Mouse (Mus musculus) gonadal fat pad, adult 2 months (tissue): ENCODE data around the gene Acot1. TPM values are rescaled to one million over a fixed set of nuclear protein-coding genes. Genes with fewer than 3 reads are reported as not detected.
A peak's percentile ranks its signal among the peaks of the same experiment; 100 is the strongest.
"Not testable (repeated sequence)": the region's sequence is repeated elsewhere in the genome, so short reads cannot be mapped to it uniquely, and the experiment has no call there.

Experiments used
- DNase-seq: peaks from one replicate; pipeline ENCODE4 v3.0.0-alpha.2; 2012; ENCODE audit warnings: low read depth
- polyA plus RNA-seq: library from polyadenylated mRNA; depleted of rRNA; stranded (reverse); fragments of >200 nt; gene quantifications from 2 replicates; pipeline ENCODE4 v1.2.3, GENCODE M21; 2012; rRNA removed

Gene Acot1
- polyA plus RNA-seq, result 17.8 and 23.1 TPM in 2 replicates

DNA sequence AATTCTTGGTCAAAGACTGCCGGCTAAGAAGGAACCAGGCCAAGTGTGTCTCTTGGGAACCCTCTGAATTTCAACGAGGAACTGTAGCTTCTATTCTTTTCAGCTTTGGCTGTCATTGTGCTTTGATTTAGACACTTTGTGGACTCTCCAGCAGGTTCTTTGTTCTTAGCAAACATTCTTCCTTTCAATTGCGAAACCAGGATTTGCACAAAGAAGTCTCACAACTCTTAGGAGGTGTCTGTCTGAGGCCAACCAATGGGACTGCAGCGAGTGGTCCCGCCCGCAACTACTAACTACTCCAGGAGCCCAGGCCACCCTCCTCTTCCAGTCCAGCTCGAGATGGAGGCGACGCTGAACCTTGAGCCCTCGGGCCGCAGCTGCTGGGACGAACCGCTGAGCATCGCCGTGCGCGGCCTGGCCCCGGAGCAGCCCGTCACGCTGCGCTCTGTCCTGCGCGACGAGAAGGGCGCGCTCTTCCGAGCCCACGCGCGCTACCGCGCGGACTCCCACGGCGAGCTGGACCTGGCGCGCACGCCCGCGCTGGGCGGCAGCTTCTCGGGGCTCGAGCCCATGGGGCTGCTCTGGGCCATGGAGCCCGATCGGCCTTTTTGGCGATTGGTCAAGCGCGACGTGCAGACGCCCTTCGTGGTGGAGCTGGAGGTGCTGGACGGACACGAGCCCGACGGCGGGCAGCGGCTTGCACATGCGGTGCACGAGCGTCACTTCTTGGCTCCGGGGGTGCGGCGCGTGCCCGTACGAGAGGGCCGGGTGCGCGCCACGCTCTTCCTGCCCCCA lies at the start of gene Acot1:
Gene Acot1, plus strand, starts transcription at position 320 of the 795 bp plus-strand sequence.
- peak; percentile 97 for DNase-seq

DNA sequence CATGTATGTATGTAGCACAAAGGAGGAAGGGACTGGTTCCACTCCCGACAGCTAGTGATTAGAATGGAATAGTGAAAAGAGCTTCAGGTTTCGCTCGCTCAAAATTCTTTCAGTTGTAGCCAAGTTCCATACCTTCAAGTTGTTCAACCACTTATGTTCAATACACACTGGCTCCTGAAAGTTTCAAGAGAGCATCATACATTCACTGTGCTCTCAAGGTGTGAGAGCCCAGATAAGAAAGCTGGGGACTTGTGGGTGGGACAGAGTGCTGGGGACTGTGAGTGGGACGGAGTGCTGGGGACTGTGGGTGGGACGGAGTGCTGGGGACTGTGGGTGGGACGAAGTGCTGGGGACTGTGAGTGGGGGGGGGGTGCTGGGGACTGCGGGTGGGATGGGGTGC lies 44.1 kb upstream of the Acot1 start:
- DNase-seq, result no peak

DNA sequence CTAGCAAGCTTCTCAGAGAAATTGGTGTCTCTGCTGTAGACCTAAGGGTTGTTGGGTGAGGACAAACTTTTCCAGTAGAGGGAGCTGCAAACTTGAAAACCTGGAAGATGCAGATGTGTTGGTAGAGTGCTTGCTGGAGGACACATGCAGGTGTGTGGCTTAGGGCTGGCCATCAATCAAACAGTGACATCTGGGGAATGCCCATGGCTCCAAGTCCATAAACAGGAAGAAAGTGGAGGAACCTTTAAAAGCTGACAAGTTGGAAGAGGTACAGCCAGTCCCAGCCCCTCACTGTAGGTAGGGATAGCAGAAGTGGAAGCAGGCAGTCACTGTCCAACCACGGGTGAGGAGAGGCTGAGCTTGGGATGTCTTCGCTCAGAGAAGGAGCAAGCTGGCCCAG lies 37.2 kb upstream of the Acot1 start:
- peak; percentile 49 for DNase-seq

DNA sequence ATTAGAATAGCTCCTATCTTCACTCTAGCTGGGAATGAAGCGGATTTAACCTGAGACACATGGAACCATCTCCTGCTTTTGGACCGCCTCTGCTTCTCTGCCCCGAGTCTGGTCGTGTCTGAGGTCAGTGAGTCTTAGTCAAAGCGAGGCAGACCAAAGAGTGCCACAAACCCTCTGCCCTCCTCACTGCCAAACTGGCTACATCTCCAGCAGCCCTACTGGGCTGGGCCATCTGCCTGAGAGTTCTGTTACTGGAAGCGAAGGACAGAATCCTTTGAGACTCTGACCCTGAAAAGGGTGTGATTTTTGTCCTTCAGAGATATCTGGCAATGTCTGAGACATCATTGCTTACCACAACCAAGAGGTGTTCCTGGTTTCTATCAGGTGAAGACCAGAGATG lies 30.4 kb upstream of the Acot1 start:
- no peak for DNase-seq

DNA sequence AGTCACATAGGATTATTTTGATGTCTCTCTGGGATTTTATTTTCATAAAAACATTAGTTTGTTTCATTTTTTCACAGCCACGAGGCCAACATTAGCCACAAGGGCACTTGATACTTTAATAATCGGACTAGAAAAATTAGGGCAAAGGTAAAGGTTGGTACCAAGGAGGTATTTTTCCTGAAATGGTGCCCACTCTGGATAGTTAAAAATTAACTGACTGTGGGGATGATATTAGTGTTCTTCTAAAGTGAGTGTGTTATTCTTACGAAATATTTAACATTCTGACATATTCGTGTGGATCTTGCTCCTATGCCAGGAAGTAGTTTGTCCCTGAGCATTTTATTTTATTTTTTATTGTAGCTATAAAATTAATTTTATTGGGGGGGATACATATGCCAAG lies 27.7 kb upstream of the Acot1 start:
- no peak for DNase-seq

DNA sequence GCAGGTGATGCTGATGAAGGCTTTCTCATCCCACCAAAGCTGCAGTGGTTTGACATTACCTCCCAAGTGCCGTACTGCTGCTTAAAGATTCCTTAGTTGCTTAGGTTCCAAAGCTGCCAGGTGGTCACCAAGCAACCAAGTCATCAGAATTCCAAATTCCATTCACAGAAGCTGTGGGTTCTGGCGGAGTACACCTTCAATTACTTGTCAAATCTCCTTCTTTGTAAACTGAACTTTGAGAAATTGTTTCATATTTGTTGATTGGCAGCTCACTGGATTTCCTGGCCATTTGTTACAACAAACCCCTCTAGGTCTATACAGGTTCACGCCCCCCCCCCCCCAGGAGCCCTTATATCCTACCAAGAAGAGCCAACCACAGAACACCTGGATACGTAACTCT lies 24.5 kb upstream of the Acot1 start, which contains the start of gene Heatr4:
Gene Heatr4, minus strand, starts transcription at position 101 of the 400 bp plus-strand sequence.
- no peak for DNase-seq

DNA sequence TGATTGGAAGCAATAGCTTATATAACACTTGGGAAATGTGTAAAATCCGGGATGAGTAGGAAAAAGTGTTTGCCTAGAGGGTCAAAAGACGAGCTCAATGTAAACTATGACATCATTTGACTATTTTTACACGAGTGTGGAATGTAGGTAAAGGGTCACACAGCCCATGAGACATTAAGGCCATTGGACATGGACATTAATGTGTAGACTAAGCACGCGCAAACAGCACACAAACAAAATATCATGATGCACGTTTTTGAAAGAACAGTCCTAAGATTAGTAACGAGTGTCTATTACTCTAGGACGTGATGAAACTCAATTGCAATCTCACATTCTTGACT lies 22.1 kb upstream of the Acot1 start:
- DNase-seq, result no peak

DNA sequence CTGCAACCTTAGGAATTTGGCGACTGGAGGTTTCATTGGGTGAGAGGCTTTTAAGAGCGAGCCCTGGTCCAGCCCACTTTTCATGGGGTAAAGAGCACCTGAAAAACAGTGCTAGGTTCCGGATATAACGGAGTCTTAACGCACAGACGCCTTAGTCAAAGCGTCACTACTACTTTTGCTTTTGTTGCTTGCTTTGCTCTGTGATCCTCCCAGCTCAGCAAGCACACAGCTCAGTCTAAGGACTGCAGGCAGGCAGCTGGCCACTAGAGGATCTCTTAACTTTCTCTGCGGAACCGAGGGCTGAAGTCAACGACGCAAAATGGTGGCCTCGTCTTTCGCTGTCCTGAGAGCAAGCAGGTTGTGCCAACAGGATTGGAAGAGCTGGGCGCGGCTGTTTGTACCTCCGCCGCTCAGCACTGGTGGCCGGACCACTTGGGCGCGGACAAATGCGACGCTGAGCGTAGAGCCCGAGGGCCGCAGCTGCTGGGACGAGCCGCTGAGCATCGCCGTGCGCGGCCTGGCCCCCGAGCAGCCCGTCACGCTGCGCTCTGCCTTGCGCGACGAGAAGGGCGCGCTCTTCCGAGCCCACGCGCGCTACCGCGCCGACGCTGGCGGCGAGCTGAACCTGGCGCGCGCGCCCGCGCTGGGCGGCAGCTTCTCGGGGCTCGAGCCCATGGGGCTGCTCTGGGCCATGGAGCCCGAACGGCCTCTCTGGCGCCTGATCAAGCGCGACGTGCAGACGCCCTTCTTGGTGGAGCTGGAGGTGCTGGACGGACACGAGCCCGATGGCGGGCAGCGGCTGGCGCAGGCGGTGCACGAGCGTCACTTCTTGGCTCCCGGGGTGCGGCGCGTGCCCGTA lies 21.5 kb upstream of the Acot1 start, which contains the start of gene Acot2:
Gene Acot2, plus strand, starts transcription at position 279 of the 859 bp plus-strand sequence.
- no peak for DNase-seq

DNA sequence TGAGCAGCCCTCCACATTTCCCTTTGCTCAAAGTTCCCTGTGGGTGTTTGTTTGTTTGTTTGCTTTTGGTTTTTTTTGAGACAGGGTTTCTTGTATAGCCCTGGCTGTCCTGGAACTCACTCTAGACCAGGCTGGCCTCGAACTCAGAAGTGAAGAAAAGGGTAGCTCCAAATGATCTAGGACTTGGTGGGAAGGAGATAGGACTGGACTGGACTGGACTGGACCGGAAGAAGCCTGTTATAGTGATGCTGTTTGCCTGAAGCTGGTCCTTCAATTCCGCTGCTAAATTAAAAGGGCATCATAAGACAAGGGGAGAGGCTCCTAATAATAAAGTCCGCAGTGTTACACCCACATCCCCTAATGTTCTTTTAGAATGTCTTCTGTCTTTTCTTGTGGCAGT lies 20.8 kb upstream of the Acot1 start:
- DNase-seq, result no peak

DNA sequence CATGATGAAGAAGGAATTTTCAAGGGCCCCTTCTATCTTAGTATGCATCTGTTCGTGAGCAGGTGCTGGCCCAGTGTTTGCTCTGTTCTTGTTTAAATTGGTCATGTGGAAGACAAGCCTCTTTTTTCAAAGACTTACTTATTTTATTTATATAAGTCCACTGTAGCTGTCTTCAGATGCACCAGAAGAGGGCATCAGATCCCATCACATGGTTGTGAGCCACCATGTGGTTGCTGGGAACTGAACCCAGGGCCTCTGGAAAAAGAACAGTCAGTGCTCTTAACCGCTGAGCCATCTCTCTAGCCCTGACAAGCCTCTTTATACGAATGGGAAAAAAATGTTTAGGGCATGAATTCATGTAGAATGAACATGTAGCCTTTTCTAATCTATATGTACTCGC lies 19.9 kb upstream of the Acot1 start:
- no peak for DNase-seq

DNA sequence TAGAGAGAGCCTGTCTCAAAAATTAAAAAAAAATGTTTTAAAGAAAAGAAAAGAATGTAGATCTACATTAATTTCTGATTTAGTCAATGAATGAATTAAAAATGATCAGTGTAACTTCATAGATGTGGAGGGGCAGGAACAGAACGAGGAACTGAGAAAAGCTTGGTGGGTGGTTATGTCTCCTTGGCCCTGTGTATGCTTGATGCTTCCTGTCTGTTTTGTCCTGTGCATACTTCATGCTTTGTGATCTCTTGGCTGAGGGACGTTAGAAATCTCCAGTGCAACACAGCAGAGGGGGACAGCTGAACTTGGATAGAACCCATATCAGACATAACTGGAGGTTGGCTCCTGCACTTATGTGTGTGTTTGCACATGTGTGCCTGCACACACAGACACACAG lies 12.1 kb upstream of the Acot1 start:
- no peak for DNase-seq

DNA sequence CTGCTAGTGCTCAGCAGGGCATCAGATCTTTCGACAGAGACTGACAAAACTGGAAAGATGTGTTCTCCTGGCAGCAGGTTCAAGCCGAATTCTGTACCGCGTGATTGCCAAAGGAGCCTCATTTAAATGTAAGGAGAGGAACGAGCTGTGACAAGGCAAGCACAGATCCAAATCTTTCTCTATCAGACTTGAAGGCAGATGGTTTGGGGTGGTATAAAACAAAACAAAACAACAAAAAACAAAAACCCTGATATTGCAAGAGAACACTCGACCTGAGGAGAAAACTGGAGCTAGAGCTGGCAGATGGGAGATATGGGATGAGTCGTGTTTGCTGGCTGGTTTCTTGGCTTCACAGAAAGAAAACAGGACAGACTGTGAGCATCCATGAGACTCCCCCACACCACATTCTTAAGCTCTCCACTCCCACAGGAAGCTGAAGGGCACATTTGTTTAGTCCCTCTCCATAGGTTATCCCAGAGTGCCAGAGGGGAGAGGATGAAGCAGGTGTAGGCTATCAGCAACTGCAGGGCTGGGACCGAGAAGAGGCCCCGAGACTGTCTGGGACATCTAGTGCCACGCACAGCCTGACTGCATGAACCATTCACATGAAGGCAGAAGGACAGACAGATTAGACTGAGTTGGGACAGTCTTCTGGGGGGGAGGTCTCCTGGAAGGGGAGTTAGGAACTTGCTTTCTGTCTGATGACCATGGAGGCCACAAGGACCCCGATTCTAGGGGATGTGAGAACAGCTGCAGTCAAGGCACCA lies 10.8 kb upstream of the Acot1 start:
- DNase-seq, result peak; percentile 93

DNA sequence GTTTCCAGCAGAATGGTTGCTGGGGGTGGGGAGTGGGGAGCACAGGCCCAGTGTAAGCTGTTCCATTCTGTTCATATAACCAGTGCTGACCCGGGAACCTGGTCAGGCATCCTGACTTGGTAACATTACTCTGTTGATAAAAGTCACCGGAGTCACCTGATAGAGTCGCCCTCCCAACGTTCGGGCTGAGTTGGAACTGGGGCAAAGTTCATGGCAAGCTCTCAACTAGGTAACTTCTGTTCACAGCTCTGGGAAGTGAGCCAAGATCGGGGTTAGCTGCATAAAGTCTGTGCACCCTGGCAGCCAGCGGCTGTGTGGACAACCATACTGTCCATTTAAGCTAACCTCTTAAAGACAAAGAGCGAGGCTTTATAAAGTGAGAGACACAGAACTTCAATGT lies 10.1 kb upstream of the Acot1 start:
- not testable (repeated sequence) for DNase-seq

DNA sequence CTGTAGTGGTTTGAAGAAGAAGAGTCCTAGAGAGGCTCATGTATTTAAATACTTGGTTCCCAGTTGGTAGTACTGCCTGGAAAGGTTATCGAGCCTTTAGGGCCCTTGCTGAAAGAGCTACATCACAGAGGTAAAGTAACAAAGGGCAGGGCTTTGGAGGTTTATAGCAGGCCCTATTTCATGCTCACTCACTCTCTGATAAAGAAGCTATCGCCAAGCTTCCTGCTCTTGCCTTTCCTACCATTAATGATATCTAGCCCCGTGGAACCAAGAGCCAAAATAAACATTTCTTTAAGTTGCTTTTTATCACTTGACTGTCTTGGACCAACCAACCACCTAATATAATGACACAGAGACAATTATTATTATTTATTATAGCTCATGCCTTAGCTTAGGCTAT lies 8.9 kb upstream of the Acot1 start:
- no peak for DNase-seq

DNA sequence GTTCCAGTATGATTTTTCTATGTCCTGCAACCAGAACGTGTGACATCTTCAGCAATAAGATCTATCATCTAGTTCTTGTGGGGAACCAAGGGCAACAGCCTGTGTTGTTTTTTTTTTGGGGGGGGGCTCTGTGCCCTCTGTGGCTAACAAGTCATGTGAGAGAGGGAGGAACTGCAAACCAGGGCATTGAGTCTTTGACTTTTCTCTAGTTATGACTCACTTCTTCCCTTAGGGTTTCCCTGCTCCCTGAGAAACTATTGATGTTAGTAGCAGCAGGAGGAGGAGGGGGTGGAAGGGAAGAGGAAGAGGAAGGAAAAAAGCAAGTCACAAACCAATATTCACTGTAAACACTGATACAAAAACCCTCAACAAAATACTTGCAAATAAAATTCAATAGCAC lies 5.4 kb upstream of the Acot1 start:
- DNase-seq, result no peak

DNA sequence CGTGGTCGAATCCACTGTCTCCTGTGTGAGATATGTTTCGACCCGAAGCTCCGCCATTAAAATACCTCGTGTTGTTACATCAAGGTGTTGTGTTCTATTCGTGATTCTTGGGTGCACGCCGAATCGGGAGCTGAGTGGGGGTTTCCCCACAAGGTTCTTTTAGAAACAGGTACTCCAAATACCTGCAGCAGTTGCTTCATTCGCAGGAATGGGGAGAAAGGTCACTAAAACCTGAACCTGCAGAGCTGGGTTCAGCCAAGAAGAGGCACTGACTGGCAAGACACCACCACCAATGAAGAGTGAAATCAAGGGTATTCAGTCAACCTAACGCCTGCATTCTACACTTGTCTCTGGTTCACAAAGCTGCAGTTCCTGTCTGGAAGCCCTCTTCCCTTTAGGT lies 1.0 kb upstream of the Acot1 start:
- no peak for DNase-seq

DNA sequence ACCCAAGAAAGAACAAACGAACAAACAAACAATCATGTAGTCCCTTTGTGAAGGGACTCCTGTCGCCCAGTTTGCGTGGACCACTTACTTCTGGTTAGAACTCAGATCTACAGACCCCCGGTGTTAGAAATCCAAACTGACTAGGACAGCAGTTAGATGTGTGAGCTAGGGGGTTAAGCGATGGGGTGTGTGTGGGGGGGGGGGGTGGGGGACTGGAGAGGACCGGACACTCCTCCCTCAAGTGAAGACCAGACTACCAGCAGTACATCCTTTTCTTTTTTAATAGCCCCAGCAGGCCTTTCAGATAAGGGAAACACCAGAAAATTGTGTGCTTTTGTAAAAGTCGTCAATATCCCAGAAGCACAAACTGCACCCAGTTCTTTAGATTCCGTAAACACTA lies 561 bp upstream of the Acot1 start:
- DNase-seq, result no peak

DNA sequence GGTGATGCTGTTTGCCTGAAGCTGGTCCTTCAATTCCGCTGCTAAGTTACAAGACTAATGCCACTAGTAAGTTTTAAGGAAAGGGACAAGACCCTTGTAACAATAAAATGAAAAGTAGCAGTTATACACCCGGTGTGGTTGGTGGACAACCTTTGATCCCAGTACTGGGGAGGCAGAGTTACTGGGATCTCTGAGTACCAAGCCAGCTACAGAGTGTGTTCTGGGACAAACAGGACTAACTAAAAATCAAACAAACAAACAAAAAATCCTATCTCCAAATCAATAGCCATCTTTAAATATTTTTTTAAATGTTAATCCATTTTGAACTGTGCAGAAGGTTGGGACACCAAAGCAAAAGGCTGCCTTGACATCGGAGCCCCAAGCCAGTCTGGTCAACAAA lies 911 bp downstream of the Acot1 start:
- no peak for DNase-seq

DNA sequence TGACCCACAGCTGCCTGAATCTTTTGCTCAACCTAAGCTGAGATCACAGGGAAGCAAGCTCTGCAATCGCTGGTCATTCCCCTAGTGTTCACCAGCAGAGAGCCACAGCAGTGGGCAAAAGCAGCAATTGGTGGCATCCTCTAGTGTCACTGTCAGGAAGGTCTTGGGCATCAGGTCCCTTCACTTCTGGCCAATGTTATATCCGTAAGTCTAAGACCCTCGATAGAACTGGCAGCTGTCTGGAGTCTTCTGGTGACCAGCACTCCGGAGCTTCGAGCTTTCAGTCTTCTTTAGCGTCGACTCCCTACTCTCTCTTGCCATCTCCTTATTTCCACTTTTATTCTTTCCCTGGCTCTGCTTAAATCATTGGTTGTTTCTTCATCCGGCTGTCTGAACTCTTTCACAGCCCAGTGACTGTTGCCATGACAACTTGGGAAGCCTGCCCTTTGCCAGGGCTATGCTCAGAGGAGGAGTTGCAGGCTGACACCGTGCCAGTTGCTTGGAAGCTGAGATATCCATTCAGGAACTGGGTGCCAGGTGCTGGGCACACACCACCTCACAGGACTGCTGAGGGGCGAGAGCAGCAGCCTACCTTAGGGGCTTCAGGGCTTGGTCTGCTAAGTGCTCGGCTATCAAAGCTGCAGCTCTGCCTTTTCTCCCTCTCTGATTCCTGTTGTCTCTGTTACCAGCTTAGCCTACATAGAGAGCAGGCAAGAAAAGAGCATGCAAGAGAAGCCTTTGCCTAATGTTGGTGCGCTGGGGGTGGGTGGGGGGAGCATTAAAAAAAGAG lies 2.2 kb downstream of the Acot1 start:
- DNase-seq, result no peak

DNA sequence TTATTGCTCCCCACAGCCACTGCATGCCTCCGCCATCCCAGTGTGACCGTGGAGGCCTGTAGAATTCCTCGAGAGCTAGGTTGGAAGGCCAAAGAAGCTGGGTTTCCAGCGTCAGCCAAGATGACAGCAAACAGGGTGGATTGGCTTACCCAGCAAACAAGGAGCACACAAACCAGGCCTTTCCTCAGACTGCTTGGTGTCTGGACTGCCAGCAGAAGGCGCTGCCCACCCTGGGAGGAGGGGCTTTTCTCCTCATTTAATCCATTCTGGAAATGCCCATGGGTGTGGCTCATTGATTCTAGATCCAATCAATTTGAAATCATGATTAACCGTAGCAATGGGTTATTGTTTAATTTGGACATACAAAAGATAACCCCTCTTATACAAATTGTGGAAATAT lies 3.8 kb downstream of the Acot1 start:
- no peak for DNase-seq

DNA sequence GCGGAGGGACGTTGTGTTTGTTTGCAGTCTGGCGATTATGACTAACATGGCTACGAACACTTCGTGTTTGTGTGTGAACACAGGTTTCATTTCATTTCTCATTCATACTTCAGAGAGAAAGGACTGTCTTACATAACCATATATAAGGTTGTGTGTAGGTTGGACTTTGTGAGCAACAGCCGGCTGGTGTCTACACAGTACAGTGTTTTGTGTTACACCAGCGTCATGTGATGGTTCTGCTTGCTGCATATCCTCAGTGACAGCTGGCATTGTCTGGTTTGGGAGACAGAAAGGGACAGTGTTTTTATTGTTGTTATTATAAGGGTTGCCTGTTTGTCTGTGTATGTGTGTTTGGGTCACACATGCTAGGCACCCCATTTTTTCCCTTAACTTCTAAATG lies 4.4 kb downstream of the Acot1 start:
- no peak for DNase-seq
